Mouse (Mus musculus) bone marrow, adult 2 months (tissue): ENCODE measurements around the gene Mrpl54. TPM values are rescaled to one million over a fixed set of nuclear protein-coding genes. Genes with fewer than 3 reads are reported as not detected.

Experiments
- H3K27ac ChIP-seq: fragments of 200-500 bp; 2 replicates; pipeline ENCODE4 v1.5.1; 2012; ENCODE audit warnings: low read depth, mild to moderate bottlenecking, control low read depth, inconsistent platforms, low read length; ENCODE audit not compliant: control insufficient read depth, poor library complexity, insufficient read depth
- H3K4me1 ChIP-seq: fragments of 200-500 bp; 2 replicates; pipeline ENCODE4 v1.6.1; 2011; ENCODE audit warnings: low read length; ENCODE audit not compliant: control insufficient read depth, insufficient read depth
- H3K4me3 ChIP-seq: fragments of 200-500 bp; replicated peaks from 2 replicates; pipeline ENCODE3; 2011; ENCODE audit warnings: mild to moderate bottlenecking, low read depth, low read length, control low read depth; ENCODE audit not compliant: control insufficient read depth
- CTCF ChIP-seq: fragments of 200-500 bp; IDR thresholded peaks from 2 replicates; pipeline ENCODE4 v1.5.1; 2011; ENCODE audit warnings: low read length, control low read depth; ENCODE audit not compliant: control insufficient read depth, insufficient read depth
- POLR2A ChIP-seq: fragments of 200-500 bp; IDR thresholded peaks from 2 replicates; pipeline ENCODE4 v1.6.1; 2011; ENCODE audit warnings: low read depth, mild to moderate bottlenecking, control low read depth, low read length, borderline replicate concordance; ENCODE audit not compliant: control insufficient read depth
- WGBS: fragments of 180-500 bp; shearing (Covaris S2); methylation state at CpG from one replicate; pipeline ENCODE4 v1.1.7; 2018; 5-methylcytosine and 5-hydroxymethylcytosine counted together
- polyA plus RNA-seq: library from polyadenylated mRNA; stranded (reverse); fragments of >200 nt; gene quantifications from 2 replicates; pipeline ENCODE4 v1.2.4, GENCODE M21; 2011; ENCODE audit warnings: low replicate concordance; ENCODE audit not compliant: missing spikeins, insufficient read depth, insufficient read length

Mrpl54 gene
- polyA plus RNA-seq, 1 experiment, result 75.4 TPM

DNA sequence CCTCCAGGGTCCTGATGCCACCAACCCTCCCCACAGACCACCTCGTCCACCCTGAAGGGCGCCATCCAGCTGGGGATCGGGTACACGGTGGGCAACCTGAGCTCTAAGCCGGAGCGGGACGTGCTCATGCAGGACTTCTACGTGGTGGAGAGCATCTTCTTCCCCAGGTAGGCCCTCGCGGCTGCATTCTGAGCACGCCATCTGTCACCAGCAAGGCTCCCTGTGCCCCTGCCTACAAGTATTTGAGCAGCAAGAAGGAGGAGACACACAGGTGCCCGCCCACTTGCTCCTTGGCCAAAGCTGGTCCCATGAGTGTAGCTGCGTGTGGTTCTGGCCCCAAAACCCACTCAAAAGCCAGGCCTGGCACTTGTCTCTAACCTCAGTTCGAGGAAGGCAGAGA, 38.9 kb upstream of the Mrpl54 start:
- H3K4me3 ChIP-seq, result no peak overlapping the region
- TF ChIP-seq CTCF (no peak), POLR2A (no peak)
- WGBS, result 88% methylated on average over 14 of the region's 14 CpGs
- H3K4me1 ChIP-seq, result peaks cover 12% of the 10 kb centered on the region
- H3K27ac ChIP-seq, result no peak overlapping the region

DNA sequence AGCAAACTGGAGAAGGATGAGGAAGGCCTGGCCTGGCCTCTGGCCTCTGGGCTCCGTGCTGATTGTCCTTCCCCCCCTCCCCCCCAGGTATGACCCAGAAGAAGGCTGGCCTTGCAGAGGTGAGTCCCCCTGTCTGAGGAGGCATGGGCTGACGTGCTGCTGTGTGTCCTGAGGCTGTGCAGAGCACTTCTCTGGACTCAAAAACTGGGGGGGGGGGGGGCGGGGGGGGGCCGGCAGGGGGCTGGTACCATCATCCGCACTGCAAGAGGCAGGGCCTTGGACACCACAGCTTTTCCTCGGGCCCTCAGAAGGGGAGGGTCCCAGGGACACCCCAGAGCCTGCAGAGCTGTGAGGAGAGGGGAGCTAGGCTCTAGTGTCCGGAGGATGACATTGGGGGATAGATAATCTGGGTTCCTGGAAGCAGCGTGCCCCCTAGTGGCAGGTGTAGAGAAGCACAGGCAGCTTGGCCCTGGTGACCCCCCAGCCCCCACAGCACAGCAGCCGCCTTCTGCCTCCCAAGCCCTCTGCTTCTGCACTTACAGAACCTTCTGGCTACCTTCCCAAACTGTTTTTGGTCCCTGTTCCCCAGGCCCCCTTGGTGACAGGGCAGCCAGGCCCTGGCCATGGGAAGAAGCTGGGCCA, 38.0 kb upstream of the Mrpl54 start:
- H3K4me3 ChIP-seq, result no peak overlapping the region
- 26% methylated on average over 9 of the region's 9 CpGs for WGBS
- no peak overlapping the region for H3K27ac ChIP-seq
- TF ChIP-seq CTCF, result peak; percentile 94
- no peak; the same call in 1 of the 2 replicates for TF ChIP-seq POLR2A
- peaks cover 20% of the 10 kb centered on the region for H3K4me1 ChIP-seq

DNA sequence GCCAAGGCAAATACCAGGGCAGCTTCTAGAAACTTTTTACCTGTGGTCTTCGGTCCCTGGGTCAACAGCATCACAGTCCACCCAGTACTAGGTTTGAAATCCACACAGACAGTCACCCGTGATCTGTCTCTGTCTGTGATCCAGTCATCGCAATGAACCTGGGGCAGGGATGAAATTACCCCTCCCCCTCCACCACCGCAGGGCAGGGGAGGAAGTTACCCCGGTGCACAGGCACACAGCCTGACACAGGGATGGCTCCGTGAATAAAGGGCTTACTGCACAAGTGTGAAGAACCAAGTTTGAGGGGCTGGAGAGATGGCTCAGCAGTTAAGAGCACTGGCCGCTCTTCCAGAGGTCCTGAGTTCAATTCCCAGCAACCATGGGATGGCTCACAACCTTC, 37.0 kb upstream of the Mrpl54 start:
- no peak for TF ChIP-seq CTCF
- TF ChIP-seq POLR2A, result no peak
- no peak overlapping the region for H3K4me3 ChIP-seq
- H3K27ac ChIP-seq, result peak overlapping the region; percentile 32; the same call in 1 of the 2 replicates
- 18% methylated on average over 7 of the region's 7 CpGs for WGBS
- peaks cover 28% of the 10 kb centered on the region for H3K4me1 ChIP-seq

DNA sequence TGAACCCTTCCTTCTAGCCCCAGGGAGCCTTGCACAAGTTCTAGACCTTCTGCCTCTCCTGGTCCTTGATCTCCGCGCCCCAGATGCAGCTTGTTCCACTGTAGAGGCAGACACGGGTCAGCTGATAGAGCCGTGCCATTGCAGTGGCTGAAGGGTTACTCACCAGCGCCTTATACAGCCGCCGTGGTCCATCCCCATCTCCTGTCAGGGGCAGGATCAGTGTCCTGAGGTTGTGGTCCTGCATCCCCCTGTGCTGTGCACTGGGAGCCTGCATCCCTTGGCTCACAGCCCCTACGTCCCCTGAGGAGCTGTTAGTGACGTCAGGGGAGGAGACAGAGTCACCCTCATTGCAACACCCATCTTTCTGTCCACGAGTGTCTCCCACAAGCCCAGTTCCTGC, 36.5 kb upstream of the Mrpl54 start:
- Histone ChIP-seq H3K4me3 (no peak overlapping the region), H3K4me1 (peaks cover 31% of the 10 kb centered on the region), H3K27ac (peak overlapping the region; percentile 32; the same call in 1 of the 2 replicates)
- no peak for TF ChIP-seq POLR2A
- TF ChIP-seq CTCF, result no peak
- 24% methylated on average over 10 of the region's 10 CpGs for WGBS

DNA sequence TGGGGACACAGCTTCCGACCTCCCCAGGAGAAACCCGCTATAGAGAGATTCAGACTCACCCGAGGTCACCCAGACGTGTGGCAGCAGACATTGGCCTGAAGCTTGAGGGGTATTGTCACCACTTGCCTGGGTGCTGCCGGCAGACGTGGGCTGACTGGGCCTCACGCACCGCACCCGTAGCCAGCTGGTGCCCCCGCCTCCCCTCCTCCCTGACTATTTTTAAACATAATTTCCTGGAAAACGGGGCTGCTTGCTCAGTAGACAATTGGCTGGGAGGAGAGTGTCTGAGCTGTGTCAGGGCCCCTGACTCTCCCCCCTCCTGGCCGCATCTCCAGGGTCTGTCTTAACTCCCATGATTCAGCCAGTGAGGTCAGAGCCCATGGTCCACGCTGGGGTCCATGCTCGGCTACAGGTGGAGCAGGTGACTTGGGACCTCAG, 36.1 kb upstream of the Mrpl54 start:
- H3K27ac ChIP-seq, result no peak overlapping the region
- H3K4me1 ChIP-seq, result peaks cover 33% of the 10 kb centered on the region
- H3K4me3 ChIP-seq, result no peak overlapping the region
- TF ChIP-seq POLR2A (no peak), CTCF (no peak)
- WGBS, result 24% methylated on average over 14 of the region's 14 CpGs

DNA sequence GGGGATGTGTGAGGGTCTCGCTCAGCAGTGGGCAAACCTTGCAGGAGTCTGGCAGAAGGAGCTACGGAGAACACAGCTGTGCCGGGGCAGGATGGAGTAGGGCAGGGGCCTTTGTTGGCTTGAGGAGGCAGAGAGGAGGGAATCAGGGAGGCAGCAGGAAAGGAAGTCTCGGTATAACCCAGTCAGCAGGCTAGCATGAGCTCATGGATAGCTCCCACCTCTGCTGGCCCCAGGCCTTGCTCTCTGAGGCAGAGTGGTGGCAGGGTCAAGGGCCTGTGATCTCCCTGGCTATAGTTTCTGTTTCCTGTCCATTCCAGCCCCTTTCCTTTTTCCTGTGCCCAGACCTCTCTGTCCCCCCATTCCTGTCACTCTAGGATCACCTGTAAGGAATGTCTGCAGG, 35.6 kb upstream of the Mrpl54 start:
- no peak overlapping the region for H3K4me3 ChIP-seq
- 69% methylated on average over 4 of the region's 4 CpGs for WGBS
- TF ChIP-seq CTCF (no peak), POLR2A (no peak)
- H3K27ac ChIP-seq, result no peak overlapping the region
- peaks cover 34% of the 10 kb centered on the region for H3K4me1 ChIP-seq

DNA sequence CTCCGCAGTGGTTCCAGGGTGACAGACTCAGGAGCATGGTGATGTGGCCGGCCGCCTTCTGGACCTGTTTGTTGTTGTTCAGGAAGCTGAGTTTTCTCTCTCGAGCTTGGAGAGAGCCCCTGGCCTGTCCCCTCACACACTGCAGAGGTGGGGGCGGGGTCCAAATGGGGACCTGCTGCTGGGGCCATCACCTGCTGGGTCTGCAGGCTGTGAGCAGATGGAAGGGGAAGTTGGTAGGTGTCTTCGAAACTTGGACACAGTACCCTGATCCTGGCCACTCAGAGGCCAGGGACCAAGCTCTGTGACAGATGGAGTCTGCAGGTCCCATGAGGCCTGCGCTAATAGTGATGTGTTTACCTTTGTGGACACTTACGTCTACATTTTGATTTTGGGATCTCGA, 34.6 kb upstream of the Mrpl54 start:
- no peak overlapping the region for H3K4me3 ChIP-seq
- WGBS, result 73% methylated on average over 9 of the region's 9 CpGs
- peaks cover 37% of the 10 kb centered on the region for H3K4me1 ChIP-seq
- no peak for TF ChIP-seq CTCF
- no peak for TF ChIP-seq POLR2A
- no peak overlapping the region for H3K27ac ChIP-seq

DNA sequence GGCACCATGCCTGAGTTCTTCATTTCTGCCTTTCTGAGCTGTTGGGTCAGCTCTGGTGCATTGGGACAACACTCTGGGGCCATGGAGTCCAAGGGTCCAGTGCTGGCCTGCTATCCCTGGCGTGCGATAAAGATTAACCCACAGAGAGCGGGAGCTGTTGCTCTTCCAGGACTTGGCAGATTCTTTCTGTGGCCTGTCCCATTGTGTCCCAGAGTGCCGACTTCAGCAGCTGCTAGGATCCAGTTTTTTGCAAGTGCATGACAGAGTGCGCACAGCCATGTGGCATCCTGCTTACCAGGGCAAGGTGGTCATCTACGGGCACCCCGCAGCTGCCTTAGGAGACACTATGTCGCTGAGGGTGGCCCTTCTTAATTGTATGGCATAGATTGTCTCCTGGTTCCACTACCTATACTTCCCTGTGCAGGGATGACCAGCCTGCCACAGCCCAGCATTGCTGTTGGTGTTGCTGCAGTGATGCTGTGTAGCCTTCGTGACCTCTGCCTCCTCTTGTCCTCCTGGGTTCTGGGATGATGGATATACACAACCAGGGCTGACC, 33.7 kb upstream of the Mrpl54 start:
- peak overlapping the region; percentile 93; the same call in 1 of the 2 replicates for H3K27ac ChIP-seq
- H3K4me3 ChIP-seq, result no peak overlapping the region
- TF ChIP-seq POLR2A, result no peak
- peaks cover 43% of the 10 kb centered on the region for H3K4me1 ChIP-seq
- 87% methylated on average over 9 of the region's 9 CpGs for WGBS
